Mouse (Mus musculus): Measurements from ENCODE around the gene Kcnc4. TPM values are rescaled to one million over a fixed set of nuclear protein-coding genes. Genes with fewer than 3 reads are reported as not detected.

Gene Kcnc4
- polyA plus RNA-seq, 3 experiments from 2014 or later, result not detected

DNA sequence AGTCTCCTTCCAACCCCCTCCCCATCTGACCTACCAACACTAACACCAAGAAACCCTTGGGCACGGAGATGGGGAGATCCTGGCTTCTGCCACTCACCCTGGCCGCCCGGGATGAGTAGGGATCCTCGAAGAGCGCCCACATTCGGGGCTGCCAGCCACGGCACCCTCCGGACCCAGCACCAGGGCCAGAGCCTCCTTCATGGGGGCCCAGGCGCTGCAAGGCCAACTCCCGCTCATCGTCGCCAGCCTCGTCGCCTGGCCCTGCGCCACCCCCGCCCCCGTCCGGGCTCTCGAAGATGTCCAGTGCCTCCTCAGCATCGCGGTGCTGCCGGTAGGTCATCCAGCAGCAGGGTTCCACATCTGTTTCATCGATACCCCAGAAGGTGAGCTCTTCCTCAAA lies 1.2 kb downstream of the Kcnc4 start:
- ATAC-seq, result no peak

DNA sequence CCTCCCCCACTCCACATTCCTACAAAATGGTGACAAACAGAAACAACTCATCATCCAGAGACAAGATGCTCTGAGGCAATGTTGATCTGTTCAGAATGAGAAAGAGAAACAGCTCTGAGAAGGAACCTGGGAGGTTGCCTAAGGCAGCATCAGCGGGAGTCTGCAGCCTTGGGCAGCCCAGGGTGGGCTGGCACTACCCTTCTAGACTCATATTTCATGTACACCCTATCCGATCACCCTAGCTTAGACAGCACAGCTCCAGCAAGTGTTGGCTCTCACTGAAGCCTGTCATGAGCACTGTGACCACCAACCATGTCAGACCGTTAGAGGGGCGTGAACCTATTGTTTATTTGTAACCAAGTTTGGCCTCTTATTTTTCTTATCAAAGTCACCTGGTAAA lies 5.1 kb downstream of the Kcnc4 start:
- ATAC-seq, result no peak

DNA sequence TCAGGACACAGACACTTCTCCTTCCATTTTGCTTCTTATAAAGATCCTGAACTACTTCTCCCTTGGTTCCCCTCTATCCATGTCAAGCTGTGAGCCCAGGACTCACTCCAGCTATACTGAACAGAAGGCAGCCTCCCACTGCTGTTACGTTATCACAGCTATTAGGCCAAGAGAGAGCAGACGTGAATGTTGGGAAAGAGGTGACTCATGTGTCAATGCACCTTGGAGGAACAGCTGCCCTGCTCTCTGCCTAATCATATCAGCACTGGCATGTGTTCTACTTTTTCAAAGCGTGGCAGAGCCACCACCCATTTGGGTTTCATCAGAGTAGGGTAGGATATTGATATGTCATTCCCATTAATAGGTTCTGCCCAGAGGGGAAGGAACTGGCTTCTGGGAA lies 12.5 kb downstream of the Kcnc4 start:
- ATAC-seq, result no peak

DNA sequence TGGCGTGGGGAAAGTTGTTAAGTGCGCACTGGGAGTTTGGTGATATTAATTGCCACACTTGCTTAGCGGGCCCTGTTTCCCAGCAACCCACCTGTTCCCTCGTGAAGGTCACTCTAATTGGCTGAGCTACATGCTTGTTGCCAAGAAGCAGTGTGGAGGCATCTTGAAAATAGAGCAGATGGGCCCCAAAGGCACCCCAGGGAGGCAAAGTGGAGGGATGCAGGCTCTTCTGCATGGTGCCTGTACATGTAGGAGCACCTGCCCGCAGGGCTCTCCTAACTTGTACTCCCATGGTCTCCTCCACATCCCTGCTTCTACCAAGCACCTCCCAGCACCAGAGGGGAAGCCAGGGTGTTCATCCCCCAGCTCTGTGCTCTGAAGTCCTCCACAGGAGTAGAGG lies 15.5 kb downstream of the Kcnc4 start:
- no peak for ATAC-seq

DNA sequence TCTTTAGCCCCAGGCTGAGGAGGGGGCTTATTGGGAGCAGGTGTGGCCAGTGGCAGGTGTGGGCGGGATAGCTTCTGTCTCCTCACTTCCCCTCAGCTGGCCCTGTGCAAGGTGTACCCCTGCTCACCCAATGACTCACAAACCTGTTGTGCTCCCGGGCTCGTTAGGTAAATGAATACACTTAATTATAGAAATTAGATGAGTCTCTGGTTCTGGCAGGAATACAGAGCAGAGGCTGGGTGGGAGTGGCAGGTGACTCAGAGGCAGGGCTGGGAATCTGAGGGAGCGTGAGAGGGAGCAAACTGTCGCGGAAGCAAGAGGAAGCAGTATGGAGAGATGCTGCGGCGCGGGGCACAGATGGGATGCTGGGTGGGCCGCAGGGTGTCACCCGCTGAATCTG lies 17.2 kb downstream of the Kcnc4 start:
- ATAC-seq, result no peak

DNA sequence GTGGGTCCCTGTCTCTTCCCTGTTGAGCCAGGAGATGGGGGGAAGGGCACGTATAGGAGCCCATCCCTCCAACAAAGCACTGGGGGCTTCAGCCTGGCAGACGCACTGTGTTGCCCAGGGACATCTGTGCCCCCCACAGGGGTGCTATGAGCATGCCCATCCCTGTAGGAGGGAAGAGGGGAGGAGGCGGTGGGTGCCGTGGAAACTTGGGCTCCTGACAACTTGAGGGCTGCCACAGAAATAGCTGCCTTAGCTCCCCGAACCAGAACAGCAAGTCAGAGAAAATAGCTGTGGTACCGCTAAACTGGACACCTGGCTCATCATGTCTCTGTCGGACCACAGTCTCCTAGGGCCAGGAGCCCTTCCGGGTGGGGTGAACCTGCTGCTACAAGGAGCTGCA lies 18.0 kb downstream of the Kcnc4 start:
- no peak for ATAC-seq

DNA sequence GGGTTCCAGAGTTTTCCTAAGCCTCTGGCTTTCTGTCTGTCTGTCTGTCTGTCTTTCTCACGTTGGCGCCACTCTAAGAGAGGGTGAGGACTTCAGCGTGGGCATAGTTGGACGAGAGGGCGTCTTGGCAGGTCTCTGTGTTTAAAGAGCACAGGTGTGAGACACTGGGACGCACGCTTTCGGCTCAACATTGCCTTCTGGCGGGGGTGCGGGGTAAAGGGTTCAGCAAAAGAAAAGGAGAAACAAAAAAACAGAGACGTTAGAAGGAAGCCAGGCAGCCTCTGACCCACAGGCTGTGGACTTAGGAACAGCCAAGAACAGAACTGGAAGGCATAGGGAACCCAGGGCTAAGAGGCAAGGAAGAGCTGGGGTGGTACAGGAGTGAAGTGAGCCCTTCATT lies 20.1 kb downstream of the Kcnc4 start:
- no peak for ATAC-seq

DNA sequence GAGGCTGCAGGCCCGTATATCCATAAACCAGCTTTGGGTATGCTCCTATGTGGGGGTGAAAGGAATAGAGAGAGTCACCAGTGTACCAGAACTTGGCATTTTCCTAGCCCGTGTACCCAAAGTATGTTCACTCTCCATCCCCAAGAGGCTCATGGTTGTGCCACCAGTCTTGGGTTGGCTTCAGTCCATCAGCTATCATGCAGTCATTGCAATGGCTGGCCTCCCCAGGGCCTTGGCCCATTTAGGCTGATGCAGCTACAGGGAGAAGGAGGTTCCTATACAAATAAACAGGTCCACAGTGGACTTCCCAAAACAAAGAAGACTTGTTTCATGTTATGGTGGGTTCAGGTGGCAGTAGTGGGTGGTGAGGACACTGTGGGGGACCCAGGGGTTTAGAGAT lies 21.7 kb downstream of the Kcnc4 start:
- no peak for ATAC-seq

DNA sequence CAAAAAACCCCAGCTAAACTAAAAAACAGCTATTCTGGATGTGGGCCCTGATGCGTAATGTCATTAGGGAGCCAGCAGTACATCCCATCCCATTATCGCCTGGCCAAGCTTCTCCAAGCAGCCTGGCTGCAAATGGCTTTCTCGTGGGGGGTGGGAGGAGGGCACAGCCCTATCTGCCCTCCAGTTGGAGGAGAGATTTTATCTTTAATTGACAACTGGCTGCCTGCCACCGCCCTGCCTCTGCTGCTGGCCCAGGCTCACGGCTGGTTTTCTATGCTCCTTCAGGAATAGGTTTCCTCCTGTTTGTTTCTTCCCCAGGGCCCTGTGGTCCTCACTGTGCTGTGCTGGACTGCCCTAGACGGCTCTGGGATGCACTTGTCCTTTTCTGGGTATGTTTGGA lies 22.9 kb downstream of the Kcnc4 start:
- ATAC-seq, result no peak

DNA sequence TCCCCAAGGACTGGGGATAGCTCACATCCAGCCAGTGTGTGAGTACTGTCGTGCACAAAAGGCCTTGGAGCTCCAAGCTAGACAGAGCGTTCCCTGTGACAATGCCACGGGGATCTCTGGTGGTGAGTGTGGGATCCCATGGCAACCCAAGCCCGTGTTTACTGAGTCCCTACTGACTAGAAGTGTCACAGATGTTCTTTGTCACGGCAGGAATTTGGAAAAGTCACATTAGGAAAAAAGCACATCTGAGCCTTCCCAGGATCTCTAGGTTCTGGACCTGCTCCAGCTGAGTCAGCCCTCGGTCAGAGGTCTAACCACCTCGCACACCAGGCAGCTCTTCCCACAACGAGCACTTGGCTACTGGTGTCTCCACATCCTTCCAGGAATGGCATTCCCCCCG lies 25.7 kb downstream of the Kcnc4 start:
- no peak for ATAC-seq

DNA sequence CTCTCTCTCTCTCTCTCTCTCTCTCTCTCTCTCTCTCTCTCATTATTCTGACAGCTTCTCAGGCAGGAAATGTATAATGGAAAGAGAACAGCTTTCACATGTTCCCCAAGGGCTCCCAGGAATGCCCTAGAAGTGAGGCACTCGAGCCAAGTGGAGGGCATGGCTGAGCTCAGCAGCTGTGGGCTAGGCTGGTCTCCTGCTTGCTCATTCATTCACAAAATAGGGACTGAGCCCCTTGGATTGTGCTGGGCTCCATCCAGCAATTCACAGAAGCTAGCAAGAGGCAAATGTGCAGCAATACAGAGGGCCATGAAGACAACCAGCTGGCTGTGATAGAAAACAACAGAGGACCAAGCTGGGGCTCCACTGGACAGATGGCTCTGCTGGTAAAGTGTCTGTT lies 28.1 kb downstream of the Kcnc4 start:
- no peak for ATAC-seq

DNA sequence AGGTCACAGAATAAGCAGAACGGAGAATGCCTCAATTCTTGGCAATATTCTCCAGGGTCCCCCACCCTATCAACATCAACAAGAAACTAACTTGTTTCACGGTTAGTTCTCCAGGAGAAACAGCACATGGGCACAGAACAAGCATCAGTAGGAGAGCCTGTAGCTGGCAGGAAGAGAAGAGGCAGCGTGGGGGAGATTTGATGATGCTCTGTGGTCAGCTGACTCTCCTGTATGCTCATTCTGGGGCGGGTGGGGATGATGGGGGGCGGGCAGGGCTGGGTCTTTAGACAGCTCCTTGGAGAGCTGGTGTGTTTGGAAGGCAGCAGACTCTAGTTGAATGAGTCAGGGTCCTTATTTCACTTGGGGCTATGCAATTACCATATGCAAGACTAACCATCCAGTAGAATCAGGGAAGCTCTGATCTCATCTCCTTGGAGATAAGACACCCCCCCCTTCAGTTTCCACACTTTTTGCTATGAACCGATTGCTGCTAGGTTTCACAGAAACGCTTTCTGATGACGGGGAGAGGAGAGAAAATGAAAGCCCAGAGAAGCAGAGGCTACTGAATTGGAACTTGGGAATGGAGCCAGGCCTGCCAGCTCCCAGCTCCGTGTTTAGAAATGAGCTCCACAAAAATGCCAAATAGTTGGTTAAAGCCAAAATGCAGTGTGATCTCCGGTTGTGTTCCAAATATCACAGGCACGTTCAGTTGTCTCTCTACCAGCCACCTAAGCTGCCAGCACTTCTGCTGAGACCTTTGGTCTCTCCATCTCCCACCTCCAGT lies 34.9 kb downstream of the Kcnc4 start:
- no peak for ATAC-seq

DNA sequence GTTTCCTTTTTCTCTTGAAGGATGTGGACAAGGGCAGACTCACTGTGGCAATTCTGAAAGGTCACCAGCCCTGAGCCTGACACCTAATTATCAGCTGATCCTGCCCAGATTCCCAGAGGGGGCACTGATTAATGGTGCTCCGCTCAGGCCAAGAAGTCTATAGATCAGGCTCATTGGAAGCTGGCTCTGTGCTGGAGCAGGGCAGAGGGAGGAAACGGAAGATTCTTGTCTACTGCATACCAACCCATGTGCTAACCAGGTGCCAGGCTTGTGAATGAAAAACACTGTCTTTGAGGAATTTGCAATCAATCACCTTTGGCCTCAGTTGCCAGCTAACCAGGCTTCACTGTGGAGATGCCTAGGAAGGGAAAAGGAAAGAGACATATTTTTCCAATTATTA lies 39.2 kb downstream of the Kcnc4 start:
- ATAC-seq, result no peak

DNA sequence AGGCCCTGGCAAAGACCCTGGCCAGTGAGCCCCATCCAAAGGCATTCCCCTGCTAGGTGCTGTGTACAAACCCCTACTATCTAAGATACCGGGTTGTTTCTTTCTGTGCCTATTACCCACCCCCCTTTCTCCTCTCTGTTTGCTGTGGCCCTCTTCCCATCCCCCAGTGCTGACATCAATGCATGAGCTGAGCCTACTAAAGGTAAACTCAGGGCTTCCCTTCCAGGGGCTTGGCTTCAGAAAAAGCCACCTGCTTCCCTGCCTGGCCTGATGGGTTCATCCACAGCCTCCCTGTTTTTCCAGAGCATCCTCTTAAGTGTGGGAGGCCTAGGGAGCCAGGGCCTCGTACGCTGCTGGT lies 42.1 kb downstream of the Kcnc4 start:
- ATAC-seq, result no peak

DNA sequence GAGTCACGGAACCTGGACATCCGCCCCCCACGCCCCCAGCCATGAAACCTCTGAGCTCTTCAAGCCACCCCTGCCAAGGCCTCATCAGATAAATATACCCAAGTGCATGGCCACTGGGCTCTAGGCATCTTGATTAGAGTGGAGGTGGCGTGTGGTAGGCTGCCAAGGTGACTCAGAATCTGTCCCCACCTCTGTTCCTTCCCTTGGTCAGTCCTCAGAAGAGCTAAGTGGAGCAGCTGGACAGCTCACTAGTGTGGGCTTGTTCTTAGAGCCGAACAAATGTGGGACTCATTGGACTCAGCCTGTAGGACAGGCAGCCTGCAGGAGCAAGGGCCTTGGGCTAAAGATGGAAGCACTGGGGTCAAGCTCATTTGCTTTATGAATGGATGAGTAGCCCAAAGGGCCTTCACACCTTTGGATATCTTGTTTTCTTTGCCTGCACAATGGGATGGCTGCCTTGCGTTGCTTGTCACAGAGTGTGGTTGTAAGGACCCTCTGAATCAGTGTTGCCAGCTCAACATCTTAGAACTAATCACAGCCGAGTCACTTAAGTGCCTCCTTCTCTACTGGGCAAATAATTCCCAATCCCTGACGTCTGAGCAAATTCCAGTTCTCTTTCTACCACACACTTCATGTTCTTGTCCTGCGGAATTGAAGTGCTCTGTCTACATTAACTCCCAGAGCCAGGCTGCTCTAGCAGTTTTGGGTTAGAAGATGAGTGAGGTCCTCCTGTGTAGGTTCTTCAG lies 42.6 kb downstream of the Kcnc4 start:
- no peak for ATAC-seq

DNA sequence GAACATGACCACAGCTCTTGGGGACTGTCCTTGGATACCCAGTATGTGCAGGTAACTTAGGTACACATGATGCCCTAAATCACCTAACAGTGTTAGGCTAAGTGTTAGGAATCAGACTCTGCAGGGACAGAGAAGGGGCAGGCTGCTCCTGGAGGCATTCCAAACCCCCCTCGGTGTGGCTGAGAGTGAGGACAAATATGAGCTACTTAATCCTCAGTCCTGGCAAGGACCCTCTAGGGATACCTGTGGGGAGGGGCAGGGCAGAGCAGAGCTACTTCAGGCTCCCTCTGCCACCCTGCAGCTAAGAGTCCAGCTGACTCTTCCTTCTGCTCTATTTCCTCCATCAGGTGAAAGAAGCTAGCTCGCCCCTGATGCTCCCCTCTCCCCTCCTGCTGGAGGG lies 46.3 kb downstream of the Kcnc4 start:
- no peak for ATAC-seq

DNA sequence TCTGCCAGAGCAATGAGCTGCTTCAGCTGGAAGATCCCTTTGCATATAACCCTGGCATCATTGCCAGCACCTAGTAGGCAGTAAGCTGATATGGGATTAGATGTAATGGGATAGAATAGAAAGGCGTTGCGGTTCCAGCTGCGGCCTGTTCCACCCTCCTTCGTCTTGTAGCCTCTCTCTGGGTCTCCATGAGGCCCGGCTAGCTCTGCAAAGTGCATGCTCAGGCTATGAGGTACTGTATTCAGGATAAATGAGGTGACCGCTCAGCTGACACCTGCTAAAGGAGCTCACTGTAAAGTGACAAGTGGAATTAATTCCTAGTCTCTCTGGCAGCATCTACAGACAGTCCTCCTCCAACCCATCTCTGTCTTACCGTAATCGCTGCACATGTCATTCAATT lies 46.8 kb downstream of the Kcnc4 start:
- no peak for ATAC-seq

DNA sequence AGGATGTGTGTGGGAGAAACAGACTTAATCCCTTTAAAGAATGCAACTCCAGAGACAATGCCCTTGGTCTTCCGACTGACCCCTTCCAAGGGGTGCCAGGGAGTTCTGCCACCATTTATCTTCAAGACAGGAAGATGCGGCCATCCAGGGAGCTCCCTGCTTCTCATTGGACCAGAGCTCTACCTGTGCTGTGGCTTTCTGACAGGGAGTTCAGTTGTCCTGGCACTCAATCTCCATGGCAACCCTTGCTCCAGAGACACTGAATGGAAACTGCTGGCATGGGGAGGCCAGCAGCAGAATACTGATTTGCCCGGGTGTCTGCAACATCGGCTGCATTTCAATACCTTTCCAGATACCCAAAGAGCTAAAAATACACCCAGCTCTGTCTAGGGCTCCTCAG lies 47.7 kb downstream of the Kcnc4 start:
- no peak for ATAC-seq

DNA sequence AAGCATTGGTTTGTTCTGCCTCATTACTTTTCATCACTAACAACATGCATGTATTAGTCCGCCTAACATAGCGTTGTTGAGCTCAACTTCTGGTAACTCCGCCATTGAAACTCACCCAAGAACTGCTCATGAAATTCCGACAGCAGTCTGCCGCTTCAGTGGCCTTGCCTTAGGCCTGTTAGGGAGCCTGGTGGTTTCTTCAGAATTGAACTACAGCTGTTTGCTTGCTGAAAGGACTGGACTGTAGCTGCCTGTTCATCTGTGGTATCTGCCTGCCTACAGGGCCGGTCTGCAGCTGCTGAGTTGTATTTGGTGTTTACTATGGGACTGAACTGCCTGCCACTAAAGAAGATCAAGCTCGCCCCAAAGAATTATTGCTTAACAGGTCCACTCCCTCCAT lies 58.0 kb downstream of the Kcnc4 start:
- ATAC-seq, result no peak

DNA sequence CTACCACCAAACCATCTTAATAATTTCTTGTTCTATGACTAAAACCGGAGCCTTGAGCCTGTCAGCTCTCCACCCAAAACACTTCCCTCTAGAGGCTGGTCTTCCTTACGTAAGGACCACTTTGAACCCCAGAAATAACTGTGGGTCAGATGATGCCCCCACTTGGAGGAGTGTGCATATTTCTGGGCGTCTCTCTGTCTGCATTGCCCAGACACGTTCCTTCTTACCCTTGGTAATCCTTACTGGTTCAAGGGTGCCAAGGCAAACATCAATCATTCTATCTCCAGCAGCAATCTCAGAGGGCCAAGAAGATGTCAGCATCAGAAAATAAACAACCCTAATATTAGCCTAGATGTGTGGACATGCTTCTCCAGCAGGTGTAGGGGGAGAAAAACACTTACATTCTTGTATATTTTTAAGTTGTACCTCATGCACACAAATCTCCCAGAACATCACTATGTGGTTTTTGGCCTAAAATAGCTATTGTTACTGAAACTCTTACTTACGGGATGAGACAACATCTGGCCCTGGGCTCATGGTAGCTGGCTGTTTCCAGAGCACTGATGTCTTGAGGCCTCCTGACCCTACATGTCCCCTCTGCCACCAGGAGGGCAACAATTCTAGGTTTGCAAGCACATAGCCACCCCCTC lies 59.2 kb downstream of the Kcnc4 start:
- ATAC-seq, result no peak

DNA sequence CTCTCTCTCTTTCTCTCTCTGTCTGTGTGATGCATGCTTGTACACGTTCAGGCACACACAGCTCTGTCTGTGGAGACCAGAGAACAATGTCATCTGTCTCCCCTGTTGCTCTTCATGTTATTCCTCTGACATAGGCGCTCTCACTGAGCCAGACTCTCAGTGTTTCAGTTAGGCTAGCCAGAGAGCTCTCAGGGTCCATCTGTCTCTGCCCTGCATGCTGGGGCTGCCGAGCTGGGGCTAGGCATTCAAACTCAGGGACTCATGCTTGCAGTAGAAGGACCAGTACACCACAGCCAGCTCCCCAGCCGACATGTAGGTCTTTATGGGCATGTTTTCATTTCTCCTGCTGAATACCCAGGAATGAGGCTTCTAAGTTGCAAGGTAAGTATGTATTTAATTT lies 68.2 kb downstream of the Kcnc4 start:
- ATAC-seq, result no peak
